17 mouse cellular contexts compared by ENCODE assay signal in the genomic region with DNA sequence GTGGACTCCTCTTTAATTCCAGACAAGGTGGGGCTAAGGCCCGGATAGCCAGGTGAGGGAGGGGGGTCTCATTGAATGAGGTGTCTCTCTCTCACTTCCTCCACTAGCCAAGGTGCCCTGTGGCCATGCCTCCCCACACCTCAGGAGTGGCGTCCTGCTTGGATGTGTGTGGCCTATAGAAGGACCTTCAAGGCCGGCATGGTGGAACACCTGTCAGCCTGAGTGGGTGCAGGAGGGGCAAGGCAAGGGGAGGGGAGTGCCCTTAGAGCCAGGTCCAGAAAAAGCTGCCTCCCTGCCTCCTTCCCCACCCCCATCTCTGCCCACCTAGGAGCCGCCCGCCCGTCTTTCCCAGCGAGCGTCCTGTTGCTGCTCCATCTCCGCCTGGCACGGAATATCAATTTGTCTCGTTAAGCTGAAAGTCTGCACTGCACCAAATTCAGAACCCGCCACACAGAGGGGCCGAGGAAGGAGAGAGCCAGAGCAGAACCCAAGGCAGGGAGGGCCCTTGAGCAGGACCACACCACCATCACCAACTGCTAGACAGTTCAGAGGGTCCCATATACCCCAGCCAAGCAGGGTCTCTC.
A peak's percentile ranks its signal among the peaks of the same experiment; 100 is the strongest.
DNase-seq lines count a peak whose midpoint lies in the region; ATAC-seq and TF ChIP-seq lines count a peak whose summit lies in the region.
"Had no signal": no experiment of that assay in that cellular context is flagged by ENCODE, and none has a peak within 500 bp of the region (broad histone marks: within the 10 kb centered on the region; RNA-seq: fewer than 3 reads in every experiment).

No protein-coding gene starts in this region.

- no peaks in the 10 kb centered on the region for H3K9me3 ChIP-seq in forebrain, embryonic 11.5 days (ENCODE audit: control insufficient read depth, low read length)
- H3K9me3 ChIP-seq in forebrain, embryonic 10.5 days: no peaks in the 10 kb centered on the region
- H3K9me3 ChIP-seq in forebrain, postnatal 0 days (ENCODE audit: low read length): no peaks in the 10 kb centered on the region
- H3K9me3 ChIP-seq in midbrain, embryonic 15.5 days: no peaks in the 10 kb centered on the region
- H3K9me3 ChIP-seq: heart, embryonic 13.5 days; liver, embryonic 13.5 days had no signal

- no peak overlapping the region for H3K4me3 ChIP-seq in forebrain, embryonic 11.5 days (ENCODE audit: low read depth, low read length)
- H3K4me3 ChIP-seq in forebrain, embryonic 10.5 days: no peak overlapping the region
- H3K4me3 ChIP-seq in forebrain, postnatal 0 days (ENCODE audit: low read depth, low read length): peak overlapping the region; percentile 67; the same call in 1 of the 2 replicates
- peak overlapping the region; percentile 66 for H3K4me3 ChIP-seq in midbrain, embryonic 15.5 days

- DNase-seq in forebrain, embryonic 11.5 days (ENCODE audit: low spot score): no peak
- no peak for DNase-seq in forebrain, embryonic 10.5 days (ENCODE audit: extremely low spot score, low spot score)
- DNase-seq in brain, adult 2 months (ENCODE audit: low read depth, low spot score): peak; percentile 50
- DNase-seq in forebrain, postnatal 0 days: peak; percentile 29
- DNase-seq in frontal cortex, postnatal 10 days (ENCODE audit: low spot score in 2 of 2): no peak
- no peak for DNase-seq in right cerebral cortex, postnatal 36 days (ENCODE audit: low spot score in 2 of 2)
- no peak for DNase-seq in adrenal gland, adult 8-10 months
- DNase-seq: adrenal gland, postnatal 14 days; B cell, adult 2 months; gastrocnemius, postnatal 25 days; left cerebral cortex, postnatal 4 days; liver, embryonic 13.5 days; lung, postnatal 10 days; right cerebral cortex, postnatal 14 days had no signal

- H3K27me3 ChIP-seq in forebrain, embryonic 11.5 days (ENCODE audit: control insufficient read depth, insufficient read depth, low read length): peaks cover 7% of the 10 kb centered on the region
- H3K27me3 ChIP-seq in forebrain, embryonic 10.5 days (ENCODE audit: poor library complexity, severe bottlenecking): peaks cover 61% of the 10 kb centered on the region
- H3K27me3 ChIP-seq in forebrain, postnatal 0 days (ENCODE audit: insufficient read depth, low read length): no peaks in the 10 kb centered on the region
- no peaks in the 10 kb centered on the region for H3K27me3 ChIP-seq in midbrain, embryonic 15.5 days (replicated peaks)

- no peaks in the 10 kb centered on the region for H3K36me3 ChIP-seq in forebrain, embryonic 11.5 days (ENCODE audit: control insufficient read depth, insufficient read depth, low read length)
- H3K36me3 ChIP-seq in forebrain, embryonic 10.5 days (replicated peaks): no peaks in the 10 kb centered on the region
- H3K36me3 ChIP-seq in forebrain, postnatal 0 days (ENCODE audit: insufficient read depth): no peaks in the 10 kb centered on the region
- no peaks in the 10 kb centered on the region for H3K36me3 ChIP-seq in midbrain, embryonic 15.5 days (replicated peaks)
- H3K36me3 ChIP-seq: G1E; heart, embryonic 13.5 days; liver, embryonic 13.5 days had no signal

- peak; percentile 38 for ATAC-seq in forebrain, embryonic 11.5 days (replicated peaks; ENCODE audit: low FRiP score)
- ATAC-seq in forebrain, postnatal 0 days: no peak
- ATAC-seq in midbrain, embryonic 15.5 days (replicated peaks): peak; percentile 9; the same call in 1 of the 2 replicates

- no peak overlapping the region; the same call in 1 of the 2 replicates for H3K4me2 ChIP-seq in forebrain, embryonic 11.5 days (ENCODE audit: low read depth, low read length, severe bottlenecking)
- H3K4me2 ChIP-seq in forebrain, postnatal 0 days (ENCODE audit: low read depth): peak overlapping the region; percentile 84
- peak overlapping the region; percentile 81 for H3K4me2 ChIP-seq in midbrain, embryonic 15.5 days

- no peak overlapping the region for H3K27ac ChIP-seq in forebrain, embryonic 11.5 days (ENCODE audit: low read depth, low read length)
- no peak overlapping the region for H3K27ac ChIP-seq in forebrain, embryonic 10.5 days
- no peak overlapping the region for H3K27ac ChIP-seq in forebrain, postnatal 0 days (ENCODE audit: low read depth, low read length)
- 0 out of 2 replicates have a peak overlapping the region, but pooled peaks have one; percentile 89 for H3K27ac ChIP-seq in midbrain, embryonic 15.5 days
- H3K27ac ChIP-seq: heart, embryonic 13.5 days; liver, embryonic 13.5 days had no signal

- WGBS in forebrain, embryonic 11.5 days: 55% methylated on average over 13 of the region's 13 CpGs
- 58% methylated on average over 13 of the region's 13 CpGs for WGBS in forebrain, embryonic 10.5 days
- 41% methylated on average over 13 of the region's 13 CpGs for WGBS in forebrain, postnatal 0 days
- 36% methylated on average over 13 of the region's 13 CpGs for WGBS in midbrain, embryonic 15.5 days

- H3K9ac ChIP-seq in forebrain, embryonic 11.5 days (ENCODE audit: low read length): no peak overlapping the region
- H3K9ac ChIP-seq in forebrain, postnatal 0 days: peak overlapping the region; percentile 58; the same call in 1 of the 2 replicates
- H3K9ac ChIP-seq in midbrain, embryonic 15.5 days: peak overlapping the region; percentile 72; the same call in 1 of the 2 replicates

- peaks cover 9% of the 10 kb centered on the region; the same call in 1 of the 2 replicates for H3K4me1 ChIP-seq in forebrain, embryonic 11.5 days (replicated peaks; ENCODE audit: control insufficient read depth, insufficient read depth, low read length)
- peaks cover 30% of the 10 kb centered on the region for H3K4me1 ChIP-seq in forebrain, embryonic 10.5 days
- H3K4me1 ChIP-seq in forebrain, postnatal 0 days (ENCODE audit: insufficient read depth): peaks cover 26% of the 10 kb centered on the region
- H3K4me1 ChIP-seq in midbrain, embryonic 15.5 days: peaks cover 27% of the 10 kb centered on the region

- no peak for TF ChIP-seq CTCF in forebrain, postnatal 0 days (IDR thresholded peaks at IDR 0.05; ENCODE audit: low read depth)

Comparison
In these comparisons a context has a peak if more than half of its experiments do, and no peak if none do; other contexts are left out.
1. DNase-seq: peak in brain, adult 2 months (single experiment) and forebrain, postnatal 0 days (single experiment); none in forebrain, embryonic 11.5 days (single experiment), forebrain, embryonic 10.5 days (single experiment), frontal cortex, postnatal 10 days (0 of 2), right cerebral cortex, postnatal 36 days (0 of 2) and adrenal gland, adult 8-10 months (single experiment).
2. H3K4me3 ChIP-seq: peak in forebrain, postnatal 0 days (single experiment) and midbrain, embryonic 15.5 days (single experiment); none in forebrain, embryonic 11.5 days (single experiment) and forebrain, embryonic 10.5 days (single experiment).